In the genomic region with DNA sequence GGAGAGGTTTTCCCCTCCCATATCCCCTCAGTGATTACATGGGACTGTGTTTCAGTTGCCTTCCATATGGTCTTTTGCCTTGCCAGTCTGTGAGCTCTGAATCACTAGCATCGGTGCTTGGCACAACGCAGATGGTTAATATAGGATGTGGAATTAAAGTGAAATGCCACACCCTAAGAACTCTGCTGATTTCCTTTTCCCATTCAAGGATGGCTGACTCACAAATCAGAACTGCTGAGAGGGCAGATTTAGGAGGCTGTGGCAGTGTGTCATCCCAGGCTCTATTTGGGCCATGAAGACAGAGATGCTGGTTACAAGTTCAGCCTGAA, we compare ENCODE assay signal across 12 mouse cellular contexts. TPM values are rescaled to one million over a fixed set of nuclear protein-coding genes. Genes with fewer than 3 reads are reported as not detected.
DNase-seq lines count a peak whose midpoint lies in the region; ATAC-seq and TF ChIP-seq lines count a peak whose summit lies in the region.
"Had no signal": no experiment of that assay in that cellular context is flagged by ENCODE, and none has a peak within 500 bp of the region (broad histone marks: within the 10 kb centered on the region; RNA-seq: fewer than 3 reads in every experiment).

No protein-coding gene starts in this region.

- no peak for TF ChIP-seq CTCF in brain, embryonic 14.5 days (IDR thresholded peaks at IDR 0.05; ENCODE audit: borderline replicate concordance, extremely low read depth, insufficient read depth, insufficient read length)

- no peak for DNase-seq in frontal cortex, postnatal 14 days (ENCODE audit: low spot score in 2 of 2)
- DNase-seq in MN1 (ENCODE audit: low spot score) = peak; percentile 25
- peak; percentile 72 for DNase-seq in brain, embryonic 14.5 days (ENCODE audit: low read depth)
- peak; percentile 71 for DNase-seq in layer of hippocampus, adult 9-11 months
- DNase-seq in heart, adult 9 months (ENCODE audit: low spot score in 2 of 2) = no peak
- no peak for DNase-seq in urinary bladder, postnatal 25 days (ENCODE audit: low spot score)
- DNase-seq in ovary, adult 18-20 months (ENCODE audit: low spot score) = no peak
- DNase-seq: adrenal gland, postnatal 36 days; kidney, adult 8-10 months; lung, postnatal 14 days had no signal

- peak; percentile 74 for ATAC-seq in frontal cortex, adult (ENCODE audit: low TSS enrichment)
- ATAC-seq: liver, embryonic 12.5 days had no signal

- no peak for TF ChIP-seq POLR2A in brain, embryonic 14.5 days (IDR thresholded peaks at IDR 0.05; ENCODE audit: borderline replicate concordance, extremely low read depth, insufficient read depth, insufficient read length, poor library complexity, severe bottlenecking)

RNA-seq across cellular contexts. Expression of a gene that starts 14.5 kb away (rescaled TPM):
- 1.2 and 1.8 TPM in 2 replicates for polyA plus RNA-seq in brain, embryonic 14.5 days (2012; rRNA removed)

RNA-seq across cellular contexts. Expression of a gene that starts 48.8 kb away (rescaled TPM):
- 1.9 and 3.3 TPM in 2 replicates for polyA plus RNA-seq in brain, embryonic 14.5 days (2012; rRNA removed)

Comparison
In these comparisons a context has a peak if more than half of its experiments do, and no peak if none do; other contexts are left out.
1. DNase-seq: peak in MN1 (single experiment), brain, embryonic 14.5 days (single experiment) and layer of hippocampus, adult 9-11 months (single experiment); none in frontal cortex, postnatal 14 days (0 of 2), heart, adult 9 months (0 of 2), urinary bladder, postnatal 25 days (single experiment) and ovary, adult 18-20 months (single experiment).